Mouse (Mus musculus): ENCODE measurements at regions not wholly inside any gene's neighbourhood (a gene's known extent, or its start where the extent isn't known, plus 50 kb on each side); places are given as distances from the start of the nearest gene placed in this dataset.

DNA sequence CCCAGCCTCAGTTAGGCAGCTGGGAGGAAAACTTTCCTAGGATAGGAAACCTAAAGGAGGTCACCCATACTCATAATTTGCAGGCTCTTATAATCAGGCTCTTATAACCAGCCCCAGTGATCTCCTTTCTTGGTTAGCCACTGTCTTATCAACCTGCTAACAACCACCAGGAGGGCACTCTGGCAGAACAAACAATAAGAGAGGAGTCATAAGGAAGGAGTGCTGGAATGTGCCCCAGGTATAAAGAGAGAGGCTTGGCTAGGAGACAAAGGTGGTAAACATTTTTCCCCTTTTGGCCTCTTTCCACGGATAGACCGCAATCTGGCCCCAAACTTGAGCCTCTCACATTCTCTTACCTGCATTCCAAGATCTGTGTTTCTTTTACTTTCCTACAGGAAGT, 189.4 kb upstream of the Acvr2a start:
- ATAC-seq, result no peak

DNA sequence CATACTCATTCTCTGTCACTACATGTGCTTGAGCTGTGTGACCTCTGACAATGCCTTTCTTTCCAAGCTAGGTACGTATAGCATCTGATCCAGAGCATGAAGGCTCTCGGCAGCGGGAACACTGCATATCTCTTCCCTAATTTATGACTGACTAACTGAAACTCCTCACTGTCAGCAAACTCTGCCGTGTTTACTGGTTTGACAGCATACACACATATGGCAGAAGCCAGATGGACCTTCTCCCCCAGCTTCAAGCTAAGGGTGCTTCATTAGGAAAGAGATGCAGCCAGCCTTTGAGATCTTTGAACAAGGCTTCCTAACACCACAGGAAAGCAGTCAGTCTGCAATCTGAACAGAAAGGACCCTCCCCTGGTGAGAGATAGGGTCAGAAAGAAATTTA, 186.9 kb upstream of the Acvr2a start:
- ATAC-seq, result no peak

DNA sequence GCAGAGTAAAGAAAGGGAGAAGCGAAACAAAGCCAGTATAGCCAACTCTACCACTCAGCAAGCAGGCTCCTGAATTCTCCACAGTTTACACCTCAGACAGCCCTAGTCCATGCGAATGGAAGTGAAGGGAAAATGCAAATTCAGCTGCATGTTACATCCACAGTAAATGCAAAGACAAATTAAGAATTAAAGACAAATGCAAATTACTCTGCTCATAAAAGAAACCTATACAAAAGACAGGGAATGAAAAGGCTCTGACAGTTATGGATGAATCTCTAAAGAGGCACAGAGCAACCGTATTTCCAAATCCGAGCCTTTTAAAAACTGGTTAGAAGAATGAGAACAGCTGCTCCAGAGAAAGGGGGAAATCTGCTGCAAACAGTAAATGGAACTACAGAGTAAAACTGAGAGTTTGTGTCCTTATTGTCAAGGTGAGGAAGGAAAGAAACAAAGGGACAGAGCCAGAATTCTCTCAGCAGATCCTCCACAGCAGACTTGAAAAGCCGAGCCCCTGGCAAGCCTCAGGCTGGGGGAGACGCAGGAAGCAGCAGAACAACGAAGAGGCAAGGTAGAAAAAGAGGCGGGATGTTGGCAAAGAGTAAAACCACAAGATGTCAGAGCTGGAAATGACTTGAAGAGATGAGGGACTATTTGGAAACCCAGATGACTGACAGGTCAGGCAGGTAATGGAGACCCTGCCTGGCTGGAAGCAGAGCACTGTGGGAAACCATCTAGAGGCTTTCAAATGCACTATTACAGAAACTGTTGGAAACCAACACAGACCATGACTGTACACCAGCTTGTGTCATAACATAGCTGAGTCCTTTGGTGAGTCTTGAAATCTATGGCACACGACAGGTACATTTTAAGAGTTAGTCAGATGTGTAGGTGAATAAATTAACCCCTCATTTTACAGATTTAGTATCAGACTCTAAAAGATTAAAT, 184.5 kb upstream of the Acvr2a start:
- no peak for ATAC-seq

DNA sequence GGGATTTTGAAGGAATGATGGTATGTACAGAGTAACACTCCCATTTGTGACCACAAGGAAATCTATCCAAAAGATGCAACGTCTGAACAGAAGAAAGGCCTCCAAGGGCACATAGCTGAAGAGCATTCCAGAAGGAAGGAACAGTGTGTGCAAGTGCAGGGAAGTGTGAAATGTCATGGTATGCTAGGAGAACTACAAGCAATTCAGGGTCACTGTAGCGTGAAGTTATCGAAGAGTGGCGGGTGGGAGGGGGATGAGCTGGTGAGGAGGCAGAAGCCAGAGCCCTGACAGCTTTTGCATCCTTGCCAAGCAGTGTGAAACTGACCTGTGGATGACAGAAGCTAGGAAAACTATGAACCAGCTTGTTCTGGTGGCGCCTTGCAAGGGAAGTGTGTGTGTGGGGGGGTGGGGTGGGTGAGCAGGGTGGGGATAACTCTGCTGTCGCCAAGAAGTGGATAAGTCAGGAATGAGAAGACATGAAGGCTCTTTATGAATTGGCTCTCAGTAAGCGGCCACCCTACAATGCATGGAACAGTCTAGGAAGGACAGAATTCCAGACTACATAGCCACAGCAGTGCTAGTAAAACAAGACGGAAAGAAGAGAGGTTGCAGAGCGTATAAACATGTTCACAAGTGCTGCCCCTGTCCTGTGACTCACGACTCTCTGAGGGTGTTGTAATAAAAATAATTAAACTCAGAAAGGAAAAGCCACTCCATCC, 179.3 kb upstream of the Acvr2a start:
- no peak for ATAC-seq

DNA sequence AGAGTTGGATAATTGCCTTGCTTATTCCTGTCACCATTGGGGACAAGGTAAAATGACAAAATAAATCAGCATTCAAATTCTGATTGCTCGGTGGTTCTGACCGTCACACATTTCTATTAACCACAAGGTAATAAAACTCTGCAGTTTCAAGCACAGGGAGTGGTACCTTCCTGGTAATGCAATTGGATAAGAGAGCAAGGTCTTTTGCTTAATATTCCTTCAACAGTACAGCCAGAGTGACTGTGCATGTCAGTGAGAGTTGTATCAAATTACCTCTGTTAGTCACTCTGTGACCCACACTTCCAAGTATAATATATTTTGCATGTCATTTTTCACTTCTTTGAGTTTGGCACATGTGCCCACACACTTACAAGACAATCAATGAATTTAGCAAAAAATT, 177.8 kb upstream of the Acvr2a start:
- ATAC-seq, result no peak

DNA sequence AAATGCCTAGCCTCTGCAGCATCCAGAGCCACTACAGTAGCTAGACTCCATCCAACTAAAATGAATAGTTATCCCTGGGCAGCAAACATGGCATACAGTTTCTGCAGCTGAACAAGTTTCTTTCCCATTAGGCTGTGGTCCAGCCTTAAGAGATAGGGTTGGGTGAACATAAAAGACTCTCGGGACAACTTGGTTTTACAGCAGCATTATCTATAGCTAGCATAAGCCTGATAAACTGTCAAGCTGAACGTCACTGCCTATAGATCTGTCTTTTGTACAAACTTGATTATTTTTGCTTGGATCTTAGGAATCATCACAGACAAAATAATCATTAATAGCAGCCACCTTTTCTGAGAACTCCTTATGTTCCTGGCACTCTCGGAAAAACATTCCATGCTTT, 169.8 kb upstream of the Acvr2a start:
- no peak for ATAC-seq

DNA sequence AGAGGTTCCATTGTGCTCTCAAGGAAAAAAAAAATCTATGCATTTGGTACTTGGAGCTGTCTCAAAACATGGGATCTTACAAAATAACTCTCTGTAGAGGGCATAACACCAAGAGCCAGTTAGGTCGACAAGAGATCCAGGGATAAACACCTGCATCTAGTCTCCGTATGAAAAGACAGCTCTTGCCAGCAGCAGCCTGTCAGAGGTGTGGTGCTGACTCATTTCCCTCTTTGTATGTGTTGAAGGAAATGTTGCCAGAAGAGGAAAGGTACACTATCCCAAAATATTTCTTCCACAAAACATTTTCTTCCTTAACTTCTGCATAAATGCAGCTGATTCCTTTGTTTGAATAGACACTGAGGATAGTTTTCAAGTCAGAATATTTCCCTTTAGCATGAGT, 163.6 kb upstream of the Acvr2a start:
- no peak for ATAC-seq

DNA sequence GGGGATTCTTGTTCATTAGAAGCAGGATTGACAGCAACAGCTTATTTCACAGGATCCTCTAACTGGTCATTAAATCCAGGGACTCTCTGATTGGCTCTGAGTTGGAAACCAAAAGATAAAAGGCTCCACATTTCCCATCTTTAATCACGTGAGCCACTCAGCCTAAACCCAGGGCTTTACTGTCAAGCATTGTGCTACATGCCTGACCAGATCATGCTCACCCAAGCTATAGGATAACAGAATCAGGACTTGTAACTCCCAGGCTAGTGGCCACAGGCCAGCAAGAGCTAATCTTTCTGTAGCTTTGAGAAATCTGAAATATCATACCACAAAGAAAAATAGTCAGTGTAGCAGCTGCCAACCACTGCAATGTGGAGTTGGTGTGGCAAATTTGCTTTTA, 152.7 kb upstream of the Acvr2a start:
- ATAC-seq, result no peak

DNA sequence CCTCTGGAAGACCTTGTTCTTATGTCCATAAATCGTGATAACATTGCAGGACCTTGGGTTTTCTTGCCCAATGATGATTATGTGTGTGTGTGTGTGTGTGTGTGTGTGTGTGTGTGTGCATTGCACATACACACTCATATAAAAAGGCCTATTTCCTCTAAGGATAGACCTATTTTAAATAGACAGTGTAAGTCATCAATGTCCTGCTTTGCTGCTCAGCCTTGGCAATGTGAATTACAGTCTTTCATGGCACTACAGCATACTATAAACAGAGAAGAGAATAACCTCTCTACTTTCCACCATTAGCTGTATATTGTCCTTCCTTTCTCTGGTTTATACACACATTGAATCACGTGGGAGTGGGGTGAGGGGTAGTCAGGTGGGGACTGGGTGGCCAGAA, 148.8 kb upstream of the Acvr2a start:
- no peak for ATAC-seq

DNA sequence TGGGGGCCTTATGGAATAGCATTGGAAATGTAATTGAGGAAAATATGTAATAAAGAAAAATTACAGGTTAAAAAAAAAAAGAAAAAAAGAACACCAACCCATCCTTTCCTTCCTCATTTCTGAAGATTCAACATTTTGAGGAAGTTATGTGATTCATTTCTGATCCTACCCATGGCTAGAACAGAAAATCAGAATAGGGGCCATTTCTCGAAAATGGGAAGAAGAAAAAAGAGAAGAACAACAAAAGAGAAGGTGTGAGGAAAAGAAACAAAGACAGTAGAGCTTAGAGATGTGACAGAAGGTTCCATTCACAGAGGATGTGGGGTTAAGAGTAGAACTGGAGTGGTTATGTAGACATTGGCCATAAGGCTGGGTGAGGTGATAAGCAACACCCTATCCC, 124.8 kb upstream of the Acvr2a start:
- no peak for ATAC-seq

DNA sequence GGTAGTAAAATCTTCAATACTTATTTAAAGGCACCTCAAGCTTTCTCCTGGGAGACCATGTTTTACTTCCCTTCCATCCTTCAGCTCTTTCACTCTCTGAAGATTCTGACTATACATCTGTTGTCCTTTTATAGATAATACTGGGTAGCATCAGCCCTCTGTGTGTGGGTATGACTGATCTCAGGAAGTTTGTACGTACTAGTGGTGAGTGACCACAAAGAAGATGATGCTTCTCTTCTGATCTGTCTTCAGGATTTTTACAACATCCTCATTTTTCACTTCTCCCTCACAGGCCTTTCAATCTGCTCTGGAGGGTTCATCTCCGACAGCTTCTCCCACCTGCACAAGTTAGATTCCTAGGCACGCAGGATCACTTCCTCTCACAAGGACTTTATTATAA, 119.4 kb upstream of the Acvr2a start:
- ATAC-seq, result no peak

DNA sequence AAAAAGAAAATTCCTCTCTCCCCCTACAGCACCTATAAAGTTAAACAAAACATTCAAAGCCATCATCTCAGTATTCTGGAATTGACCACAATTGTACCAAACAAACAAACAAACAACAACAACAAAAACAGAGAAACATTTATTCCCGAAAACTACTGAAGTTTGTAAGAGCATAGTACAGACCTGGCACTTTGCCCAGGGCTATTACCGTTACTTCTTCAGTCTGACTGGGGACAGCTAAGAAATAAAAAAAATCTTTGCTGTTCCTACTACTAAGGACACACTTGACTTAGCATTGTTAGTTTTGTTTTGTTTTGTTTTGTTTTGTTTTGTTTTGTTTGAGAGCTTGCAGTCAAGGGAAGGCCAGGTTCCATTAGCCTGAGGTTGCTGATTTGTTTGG, 113.0 kb upstream of the Acvr2a start:
- ATAC-seq, result no peak

DNA sequence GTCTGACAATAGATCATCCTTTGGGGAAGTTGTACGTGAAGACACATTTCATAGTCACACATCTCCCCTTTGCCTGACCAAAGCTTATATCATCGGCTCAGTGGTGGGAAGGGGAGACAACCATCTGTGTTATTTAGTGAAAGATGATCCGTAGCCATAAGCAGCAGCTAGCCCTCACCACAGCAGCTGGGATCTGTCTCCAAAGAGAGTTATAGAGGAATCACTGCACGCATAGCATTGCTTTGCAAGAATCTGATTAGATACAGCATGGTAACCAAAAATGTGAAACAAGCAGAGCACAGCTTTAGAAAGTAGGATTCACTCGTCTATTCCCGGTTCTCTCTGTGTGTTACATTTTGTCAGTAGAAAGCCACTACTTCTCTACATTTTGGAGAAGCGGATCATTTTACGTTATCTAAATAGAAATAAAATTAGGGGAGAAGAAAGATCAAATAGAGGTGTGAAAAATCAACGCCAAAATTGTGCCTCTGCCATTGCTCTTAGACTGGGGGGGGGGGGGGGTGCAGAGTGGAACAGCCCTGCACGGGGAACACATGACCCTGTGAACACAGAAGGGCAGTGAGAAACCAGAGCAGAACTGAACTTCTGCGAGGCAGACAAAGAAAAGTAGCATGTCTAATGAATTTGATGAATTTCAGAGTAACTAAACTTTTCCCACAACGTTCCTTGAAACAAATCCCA, 108.7 kb upstream of the Acvr2a start:
- no peak for ATAC-seq

DNA sequence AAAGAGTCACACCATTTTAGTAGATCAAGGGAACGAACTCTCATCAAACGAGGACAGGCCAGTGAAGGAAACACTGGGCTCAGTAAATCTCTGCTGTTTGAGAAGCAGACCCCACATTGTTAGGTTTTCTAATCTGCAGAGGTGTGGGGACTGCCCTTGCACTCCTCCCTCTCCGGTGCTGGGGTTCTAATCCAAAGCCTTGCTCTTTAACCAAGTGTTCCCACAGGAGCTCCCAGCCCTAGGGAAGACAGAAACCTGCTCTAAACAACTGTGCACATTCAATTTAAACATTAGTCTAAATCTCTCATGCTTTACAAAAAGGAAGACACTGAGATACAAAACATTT, 108.1 kb upstream of the Acvr2a start:
- ATAC-seq, result no peak

DNA sequence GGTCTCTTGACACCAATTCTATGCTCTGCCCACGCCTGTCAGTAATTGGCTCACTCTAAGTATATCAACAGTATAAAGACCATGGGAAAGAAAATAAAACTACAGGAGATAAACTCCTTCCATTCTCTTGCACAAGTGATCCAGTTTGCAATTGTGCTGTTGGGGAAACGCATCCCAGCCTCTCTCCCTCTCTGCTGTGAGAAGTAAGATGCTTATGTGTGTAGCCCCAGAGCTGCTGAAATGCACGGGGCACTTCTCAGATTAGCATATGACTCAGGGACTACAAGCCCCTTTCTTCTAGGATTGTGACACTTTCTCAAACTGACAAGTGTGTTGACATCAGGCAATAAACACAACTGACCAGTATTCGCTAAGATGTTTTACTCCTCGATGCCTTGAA, 107.7 kb upstream of the Acvr2a start:
- ATAC-seq, result no peak

DNA sequence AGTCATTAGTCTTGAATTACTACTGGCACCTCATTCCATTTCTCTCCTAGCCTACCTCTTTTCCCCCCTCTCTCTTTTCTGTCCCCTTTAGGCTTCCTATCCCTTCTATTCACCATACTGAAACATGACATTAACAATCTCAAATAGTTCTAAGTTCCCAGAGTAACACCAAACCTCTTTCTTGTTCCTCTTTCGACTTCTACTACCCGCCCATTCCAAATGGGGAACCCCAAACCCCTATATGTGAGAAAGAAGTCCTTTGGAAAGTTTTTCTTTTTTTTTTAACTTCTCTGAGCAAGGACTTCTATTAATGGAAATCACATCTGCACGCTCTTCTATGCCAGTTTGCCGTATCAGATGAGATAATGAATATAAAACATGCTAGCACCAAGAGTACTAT, 97.7 kb upstream of the Acvr2a start:
- ATAC-seq, result no peak

DNA sequence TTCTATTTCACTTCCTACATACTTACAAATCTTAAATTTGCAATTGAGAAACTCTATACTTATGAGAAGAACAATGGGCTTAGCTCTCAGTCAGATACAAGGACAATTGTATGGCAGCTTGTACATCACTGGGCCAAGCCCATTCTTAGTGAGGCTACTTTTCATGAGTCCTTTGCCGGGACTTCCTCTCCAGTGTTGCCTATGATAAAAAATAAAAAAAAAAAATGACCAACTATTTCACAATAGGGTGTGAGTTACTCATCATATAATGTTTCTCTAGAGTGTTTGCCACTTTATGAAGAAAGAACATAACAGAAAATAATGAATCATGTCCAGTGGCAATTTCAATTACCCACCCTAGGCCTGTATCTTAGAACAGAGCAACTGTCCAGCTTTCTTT, 96.1 kb upstream of the Acvr2a start:
- no peak for ATAC-seq

DNA sequence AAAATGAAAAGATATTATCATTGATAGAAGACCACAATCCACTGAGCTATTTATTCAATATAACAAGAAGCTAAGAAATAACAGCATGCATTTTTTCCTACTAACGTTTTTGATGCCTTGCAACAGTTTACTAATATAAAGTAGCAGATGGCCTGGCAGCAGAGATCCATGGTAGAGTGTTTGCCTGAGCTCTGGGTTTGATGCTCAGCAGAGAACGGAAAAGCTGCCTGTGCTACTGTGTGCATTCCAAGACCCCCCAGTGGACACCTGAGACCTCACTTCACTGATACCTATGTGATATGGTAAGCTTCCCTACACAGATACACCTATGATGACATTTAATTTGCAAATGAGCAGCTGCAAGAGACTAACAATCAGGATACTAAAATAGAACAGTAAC, 95.6 kb upstream of the Acvr2a start:
- no peak for ATAC-seq

DNA sequence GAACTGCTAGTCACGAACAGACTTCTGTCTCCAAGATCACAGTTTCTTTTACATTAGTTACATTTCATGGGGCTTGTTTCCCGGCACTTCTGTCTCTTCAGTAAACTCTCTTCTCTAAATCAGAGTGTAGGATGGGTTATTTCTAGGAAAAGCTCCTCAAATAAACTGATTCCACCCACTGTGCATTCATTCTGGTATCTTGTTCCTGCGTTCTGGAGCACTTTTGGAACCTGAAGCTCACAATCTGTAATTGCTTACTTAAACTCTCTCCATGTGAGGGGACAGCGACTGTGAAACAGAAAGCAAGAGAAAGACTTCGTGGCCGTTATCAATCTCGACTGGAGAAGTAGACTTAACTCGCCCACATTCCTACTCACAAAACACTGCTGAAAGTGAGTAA, 83.1 kb upstream of the Acvr2a start:
- no peak for ATAC-seq

DNA sequence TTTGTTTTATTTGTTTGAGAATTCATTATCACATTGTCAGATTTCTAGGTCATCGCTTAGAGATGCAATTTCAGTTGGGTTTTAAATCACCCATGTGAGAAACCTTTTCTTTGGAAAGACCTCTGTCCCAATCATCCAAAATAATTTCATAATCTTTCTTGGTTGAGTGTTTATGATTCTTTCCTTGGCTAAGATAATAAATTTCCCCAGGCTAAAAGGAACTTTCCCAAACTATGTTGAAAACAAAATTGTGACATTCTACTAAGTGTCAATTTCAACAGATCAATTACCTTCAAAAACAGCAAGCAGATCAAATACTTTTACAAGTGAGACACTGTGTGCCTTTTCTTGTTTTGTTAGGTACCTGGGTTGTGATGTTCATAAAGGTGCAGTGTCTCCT, 80.0 kb upstream of the Acvr2a start:
- ATAC-seq, result no peak

DNA sequence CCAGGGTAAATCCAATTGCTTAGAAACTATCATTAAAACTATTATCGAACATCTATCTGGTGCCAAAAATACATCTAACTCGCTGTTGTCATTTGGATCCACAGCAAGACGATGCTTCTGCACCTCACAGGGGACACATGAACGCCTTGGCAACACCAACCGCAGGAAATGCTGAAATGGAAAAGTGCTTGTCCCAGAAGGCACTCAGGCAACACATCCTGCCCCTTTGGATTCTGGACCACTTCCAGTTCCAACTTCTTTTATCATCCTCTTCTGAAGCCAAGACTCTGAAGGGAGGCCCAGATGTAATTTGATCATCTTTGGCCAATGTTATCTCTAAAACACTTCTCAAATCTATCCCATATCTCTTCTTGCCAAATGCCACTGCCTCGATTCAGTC, 79.4 kb upstream of the Acvr2a start:
- ATAC-seq, result no peak

DNA sequence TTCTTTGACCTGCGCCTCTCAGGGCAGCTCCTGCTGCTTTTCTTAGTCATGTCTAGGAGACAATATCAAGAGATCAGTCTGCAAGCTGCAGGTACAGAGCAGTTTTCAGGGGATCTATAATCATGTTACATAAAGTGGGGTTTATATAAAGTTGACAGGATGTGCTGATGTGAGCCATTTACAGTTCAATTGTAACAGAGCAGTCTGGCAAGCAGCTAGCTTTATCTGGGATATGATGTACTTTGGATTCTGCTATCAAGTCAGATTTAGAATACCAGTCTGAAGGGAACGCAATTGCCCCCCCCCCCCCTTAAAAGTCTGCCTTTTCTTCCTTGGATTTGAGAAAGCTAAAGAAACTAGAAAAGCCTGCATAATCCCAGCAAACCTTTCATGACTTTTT, 77.6 kb upstream of the Acvr2a start:
- no peak for ATAC-seq
